Mouse (Mus musculus) erythroblast, adult 5-6 weeks (primary cell): ENCODE results near the gene Fam189a2. TPM values are rescaled to one million over a fixed set of nuclear protein-coding genes. Genes with fewer than 3 reads are reported as not detected.

Source experiments
- ATAC-seq: replicated peaks from 2 replicates; pipeline ENCODE4 v1.8.0; 2016; ENCODE audit warnings: moderate number of reproducible peaks, mild to moderate bottlenecking, moderate TSS enrichment, inconsistent platforms; ENCODE audit not compliant: poor library complexity, low FRiP score, severe bottlenecking
- total RNA-seq, 2 experiments: library from RNA; stranded (forward) in 1 of 2; stranded (reverse) in 1 of 2; fragments of 150-400 nt in 1 of 2; fragments of 200-764, 138-1000 nt in 1 of 2; gene quantifications; 2 replicates each; pipeline versions ENCODE4 v1.2.3 to v1.2.4; 2015 to 2017; ENCODE audit warnings: low replicate concordance in 2 of 2

The Fam189a2 gene
- not detected in 2 replicates for total RNA-seq (2015; ENCODE audit: low replicate concordance)
- total RNA-seq (2017; ENCODE audit: low replicate concordance) = not detected in 2 replicates

GRCm38 (mm10) chr19:24030871-24031556 lies at the start of gene Fam189a2:
Fam189a2 (minus strand) TSS chr19:24031019.
- no peak for ATAC-seq

- ATAC-seq = no peak
These were observed 46.8 kb upstream of the Fam189a2 start for GRCm38 (mm10) chr19:24077658-24078057.

GRCm38 (mm10) chr19:24076536-24076935 lies 45.7 kb upstream of the Fam189a2 start:
- no peak for ATAC-seq

GRCm38 (mm10) chr19:24075927-24076326 lies 45.1 kb upstream of the Fam189a2 start:
- no peak for ATAC-seq

GRCm38 (mm10) chr19:24073155-24073554 lies 42.3 kb upstream of the Fam189a2 start:
- no peak for ATAC-seq

- ATAC-seq = no peak
These were observed 33.6 kb upstream of the Fam189a2 start for GRCm38 (mm10) chr19:24064348-24064895.

GRCm38 (mm10) chr19:24063585-24063984 lies 32.8 kb upstream of the Fam189a2 start:
- no peak for ATAC-seq

- no peak for ATAC-seq
These were observed 28.0 kb upstream of the Fam189a2 start for GRCm38 (mm10) chr19:24058851-24059250.

GRCm38 (mm10) chr19:24058021-24058420 lies 27.2 kb upstream of the Fam189a2 start:
- no peak for ATAC-seq

GRCm38 (mm10) chr19:24056880-24057279 lies 26.1 kb upstream of the Fam189a2 start:
- ATAC-seq = no peak

- no peak for ATAC-seq
These were observed 24.1 kb upstream of the Fam189a2 start for GRCm38 (mm10) chr19:24054904-24055303.

- ATAC-seq = no peak
These were observed 23.4 kb upstream of the Fam189a2 start for GRCm38 (mm10) chr19:24054265-24054664.

- ATAC-seq = no peak
These were observed 19.7 kb upstream of the Fam189a2 start for GRCm38 (mm10) chr19:24050514-24050913.

- ATAC-seq = no peak
These were observed 18.5 kb upstream of the Fam189a2 start for GRCm38 (mm10) chr19:24049329-24049728.

- no peak for ATAC-seq
These were observed 15.7 kb upstream of the Fam189a2 start for GRCm38 (mm10) chr19:24046395-24046993.

- no peak for ATAC-seq
These were observed 11.6 kb upstream of the Fam189a2 start for GRCm38 (mm10) chr19:24042387-24042786.

GRCm38 (mm10) chr19:24039061-24039853 lies 8.4 kb upstream of the Fam189a2 start:
- ATAC-seq = no peak

- ATAC-seq = no peak
These were observed 3.5 kb upstream of the Fam189a2 start for GRCm38 (mm10) chr19:24034367-24034766.

- ATAC-seq = no peak
These were observed 1.9 kb upstream of the Fam189a2 start for GRCm38 (mm10) chr19:24032654-24033236.

GRCm38 (mm10) chr19:24030511-24030870 lies 328 bp downstream of the Fam189a2 start:
- ATAC-seq = no peak
